Mouse (Mus musculus) bone marrow macrophage, adult 2 months (primary cell): ENCODE measurements around the gene Ifit1bl2.

Source experiments
- CTCF ChIP-seq: IDR thresholded peaks from 2 replicates; pipeline ENCODE4 v1.5.1; 2012; ENCODE audit warnings: low read depth, mild to moderate bottlenecking, low read length, moderate library complexity
- POLR2A ChIP-seq: IDR thresholded peaks from 2 replicates; pipeline ENCODE4 v1.6.1; 2012; ENCODE audit warnings: mild to moderate bottlenecking, low read depth, low read length, borderline replicate concordance

DNA sequence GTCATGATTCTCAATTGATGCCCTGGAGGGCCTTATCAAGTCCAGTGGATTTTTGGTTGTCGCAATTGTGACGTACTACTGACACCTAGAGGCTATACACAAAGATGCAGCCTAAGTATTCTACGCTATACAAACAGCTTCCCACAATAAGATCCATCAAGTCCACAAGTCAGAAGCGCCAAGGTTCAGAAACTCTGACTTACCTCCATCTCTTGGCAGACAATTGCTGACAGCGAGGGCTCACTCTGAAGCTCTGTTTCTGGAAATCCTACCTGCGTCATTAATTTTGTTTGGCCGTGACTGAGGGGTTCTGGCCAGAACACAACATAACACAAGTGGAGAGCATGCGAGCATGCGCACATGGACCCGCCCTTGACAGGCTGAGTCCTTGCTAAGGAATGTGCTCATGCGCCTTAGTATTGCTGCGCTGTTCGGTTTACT lies 21.5 kb upstream of the Ifit1bl2 start:
- TF ChIP-seq CTCF, result no peak; the same call in 1 of the 2 replicates
- no peak for TF ChIP-seq POLR2A
